Mouse (Mus musculus): ENCODE measurements around the gene Fuz. TPM values are rescaled to one million over a fixed set of nuclear protein-coding genes. Genes with fewer than 3 reads are reported as not detected.
"Not testable (repeated sequence)": the region's sequence is repeated elsewhere in the genome, so short reads cannot be mapped to it uniquely, and the experiment has no call there.

The Fuz gene
- polyA plus RNA-seq, 1 experiment = 53.9 TPM

- DNase-seq (ENCODE audit: low spot score) = no peak
These were observed 35.1 kb upstream of the Fuz start for GRCm38 (mm10) chr7:44860576-44861428.

GRCm38 (mm10) chr7:44861429-44861816 lies 34.5 kb upstream of the Fuz start:
- DNase-seq (ENCODE audit: low spot score) = no peak

GRCm38 (mm10) chr7:44862434-44862833 lies 33.4 kb upstream of the Fuz start:
- DNase-seq (ENCODE audit: low spot score) = no peak

DNA sequence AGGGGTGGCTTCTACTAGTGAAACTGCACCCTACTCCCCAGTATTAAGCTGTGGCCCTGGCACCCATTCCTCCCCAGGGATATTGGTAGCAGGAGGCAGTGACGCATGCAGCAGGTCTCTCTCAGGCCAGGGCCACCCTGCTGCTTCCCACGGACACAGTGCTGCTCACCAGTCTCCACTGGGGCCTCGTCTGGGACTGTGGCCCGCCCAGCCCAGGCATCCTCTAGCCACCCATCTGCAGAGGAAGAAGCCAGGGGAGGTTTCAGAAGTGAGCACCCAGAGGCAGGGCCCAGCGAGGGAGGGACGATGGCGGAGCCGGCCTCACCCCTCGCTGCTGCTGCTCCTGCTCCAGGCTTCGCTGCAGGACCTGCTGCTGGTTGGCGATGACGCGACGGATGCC lies 32.7 kb upstream of the Fuz start:
- DNase-seq (ENCODE audit: low spot score) = no peak

DNA sequence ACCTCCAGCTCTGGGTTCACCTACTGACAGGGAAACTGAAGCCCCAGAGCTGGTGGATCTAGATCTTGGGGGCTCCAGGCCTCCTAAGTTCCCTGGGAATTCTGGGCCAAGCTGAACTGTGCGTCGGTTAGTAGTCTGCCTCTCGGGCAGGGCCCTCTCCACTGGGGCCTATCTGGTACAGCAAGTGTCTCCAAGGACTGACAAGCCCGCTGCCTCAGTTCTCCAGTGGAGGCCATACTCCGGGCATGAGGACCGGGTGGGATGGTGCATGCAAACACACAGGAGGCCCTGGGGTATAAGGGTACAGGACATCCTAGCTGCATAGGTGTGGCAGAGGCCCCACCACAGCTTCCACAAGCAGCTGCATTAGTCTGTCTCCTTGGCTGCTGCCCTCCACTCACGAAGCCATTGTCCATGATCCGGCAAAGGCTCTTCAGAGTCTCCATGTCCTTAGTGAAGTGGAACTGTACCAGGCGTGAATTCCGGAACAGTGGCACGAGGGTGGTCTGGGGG lies 31.8 kb upstream of the Fuz start:
- DNase-seq (ENCODE audit: low spot score) = no peak

- DNase-seq (ENCODE audit: low spot score) = no peak
These were observed 31.0 kb upstream of the Fuz start for GRCm38 (mm10) chr7:44864595-44865542.

DNA sequence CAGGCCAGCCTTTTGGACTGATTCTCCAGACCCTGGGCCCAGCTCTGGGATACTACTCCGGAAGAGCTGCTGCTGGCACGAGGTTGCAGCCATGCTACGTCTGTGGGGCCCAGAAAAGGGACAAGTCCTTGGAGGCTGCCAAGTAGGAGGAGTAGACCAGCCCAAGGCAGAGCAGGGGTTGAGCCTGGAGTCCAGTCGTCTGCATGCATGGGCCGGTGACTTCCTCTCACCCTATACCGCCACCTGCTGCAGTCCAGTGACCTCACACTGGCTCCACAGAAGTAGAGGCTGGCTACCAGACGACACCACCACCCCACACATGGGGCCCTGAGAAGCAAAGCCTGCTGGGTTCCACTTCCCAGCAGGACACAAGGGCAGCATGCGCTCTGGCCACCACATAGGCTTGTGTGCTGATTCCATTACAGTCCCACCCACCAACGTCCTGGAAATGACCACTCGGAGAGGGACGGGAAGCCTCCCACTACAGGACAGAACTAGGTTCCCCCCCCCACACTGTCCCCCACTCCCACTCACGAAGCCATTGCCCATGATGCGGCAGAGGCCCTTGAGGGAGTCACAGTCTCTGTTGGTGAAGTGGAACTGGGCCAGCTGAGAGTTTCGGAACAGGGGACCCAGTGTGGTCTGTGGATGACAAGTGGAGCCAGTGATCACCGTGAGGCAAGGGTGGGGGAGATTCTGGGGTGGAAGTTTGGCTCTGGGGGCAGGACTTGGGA lies 29.4 kb upstream of the Fuz start:
- DNase-seq (ENCODE audit: low spot score) = no peak

DNA sequence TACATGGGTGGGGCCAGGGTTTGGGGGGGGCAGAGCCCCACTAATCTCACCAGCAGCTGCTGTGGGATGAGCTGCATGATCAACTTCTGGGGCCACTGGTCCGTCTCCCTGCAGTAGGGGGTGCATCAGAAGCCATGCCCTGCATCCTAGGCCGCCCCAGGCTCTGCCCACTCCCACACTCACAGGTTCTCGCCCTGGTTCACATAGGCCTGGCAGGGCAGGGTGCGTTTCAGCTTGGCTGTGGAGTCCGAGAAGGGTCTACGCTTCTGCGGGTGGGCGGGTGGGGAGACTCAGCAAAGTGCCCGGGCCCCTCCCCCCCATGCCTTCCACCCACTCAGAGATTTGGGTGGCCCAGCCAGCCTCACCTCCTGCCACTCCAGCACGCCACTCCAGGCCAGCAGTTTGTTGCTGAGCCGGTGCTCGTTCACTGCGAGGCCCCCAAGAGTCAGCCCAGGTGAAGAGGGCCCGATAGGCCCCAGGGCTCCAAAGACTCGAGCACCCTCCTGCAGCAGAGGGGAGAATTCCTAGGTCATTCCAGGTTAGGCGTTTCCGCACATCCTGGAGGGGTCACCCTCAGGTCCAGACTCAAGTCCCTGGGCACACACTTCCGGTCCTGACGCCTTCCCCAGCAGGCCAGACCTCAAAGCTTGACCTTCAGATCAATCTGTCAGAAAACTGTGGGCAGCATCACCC lies 28.7 kb upstream of the Fuz start:
- no peak for DNase-seq (ENCODE audit: low spot score)

DNA sequence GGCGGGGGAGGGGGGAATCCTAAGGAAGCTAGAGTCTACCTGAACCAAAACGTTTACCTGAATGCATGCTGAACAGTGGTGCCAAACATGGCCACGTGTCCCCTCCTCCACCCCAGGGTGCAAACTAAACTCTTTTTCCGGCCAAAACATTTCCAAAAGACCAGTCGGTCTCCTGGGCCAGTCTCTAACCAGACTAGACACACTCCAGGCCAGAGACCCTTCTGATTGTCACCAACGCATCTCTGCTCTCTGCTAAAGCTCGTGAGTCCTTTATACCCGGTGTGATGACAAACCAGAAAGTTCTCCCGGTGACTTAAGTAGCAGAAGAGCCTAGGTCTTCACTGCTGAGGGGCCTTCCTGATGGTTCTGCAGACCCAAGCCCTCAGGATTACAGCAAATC lies 28.1 kb upstream of the Fuz start:
- DNase-seq (ENCODE audit: low spot score) = no peak

DNA sequence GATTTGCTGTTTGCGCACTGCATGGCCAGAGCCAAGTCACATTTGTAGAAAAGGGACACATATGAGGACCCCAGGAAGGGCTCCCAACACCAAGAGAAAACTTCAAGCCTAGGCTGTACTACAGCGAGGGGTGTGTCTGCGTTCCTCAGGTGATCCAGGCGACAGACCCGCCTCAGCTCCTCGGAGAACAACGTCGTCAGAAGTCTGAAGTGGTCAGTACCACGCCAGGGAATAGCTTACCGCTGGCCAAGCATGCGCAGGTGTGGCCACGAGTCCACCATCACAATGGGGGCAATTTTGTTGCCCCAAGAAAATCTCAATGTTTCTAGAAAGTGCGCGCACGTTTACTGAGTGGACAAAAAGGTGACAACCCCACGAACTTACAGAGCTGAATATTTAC lies 27.4 kb upstream of the Fuz start:
- no peak for DNase-seq (ENCODE audit: low spot score)

DNA sequence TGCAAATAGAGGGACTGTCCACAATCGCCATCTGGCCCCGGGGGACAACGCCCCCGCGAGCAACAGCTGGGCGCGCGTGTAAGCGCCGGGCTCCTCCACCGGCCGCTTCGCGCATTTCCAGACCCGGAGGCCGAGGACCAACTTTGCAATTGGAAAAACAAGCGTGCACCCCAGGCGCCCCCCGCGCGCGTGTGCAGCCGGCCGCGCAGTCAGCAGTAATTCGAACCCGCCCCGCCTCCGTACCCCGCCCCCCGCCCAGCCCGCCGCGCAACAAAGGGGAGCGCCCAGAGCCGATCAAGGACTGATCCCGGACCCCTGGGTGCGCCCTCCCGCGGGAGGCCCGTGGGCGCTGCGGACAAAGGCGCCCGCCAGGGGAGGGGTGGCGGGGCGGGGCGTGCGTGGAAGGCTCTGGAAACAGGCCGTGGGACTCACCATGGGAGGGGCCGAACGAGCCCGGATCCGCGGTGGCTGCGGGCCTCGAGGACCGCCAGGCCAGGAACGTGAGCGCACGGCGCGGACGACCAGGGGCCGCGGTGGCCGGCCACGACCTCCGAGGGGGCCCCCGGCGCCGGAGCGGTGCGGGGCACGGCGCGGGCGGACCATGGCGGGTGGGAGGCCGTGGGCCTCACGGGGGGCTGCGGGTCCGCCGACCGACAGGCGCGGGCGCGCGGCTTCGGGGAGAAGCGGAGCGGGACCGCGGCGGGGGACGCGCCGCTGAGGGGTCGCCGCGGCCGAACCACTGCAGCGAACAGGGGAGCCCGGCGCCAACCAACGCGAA lies 26.8 kb upstream of the Fuz start:
- DNase-seq (ENCODE audit: low spot score) = peak; percentile 77

DNA sequence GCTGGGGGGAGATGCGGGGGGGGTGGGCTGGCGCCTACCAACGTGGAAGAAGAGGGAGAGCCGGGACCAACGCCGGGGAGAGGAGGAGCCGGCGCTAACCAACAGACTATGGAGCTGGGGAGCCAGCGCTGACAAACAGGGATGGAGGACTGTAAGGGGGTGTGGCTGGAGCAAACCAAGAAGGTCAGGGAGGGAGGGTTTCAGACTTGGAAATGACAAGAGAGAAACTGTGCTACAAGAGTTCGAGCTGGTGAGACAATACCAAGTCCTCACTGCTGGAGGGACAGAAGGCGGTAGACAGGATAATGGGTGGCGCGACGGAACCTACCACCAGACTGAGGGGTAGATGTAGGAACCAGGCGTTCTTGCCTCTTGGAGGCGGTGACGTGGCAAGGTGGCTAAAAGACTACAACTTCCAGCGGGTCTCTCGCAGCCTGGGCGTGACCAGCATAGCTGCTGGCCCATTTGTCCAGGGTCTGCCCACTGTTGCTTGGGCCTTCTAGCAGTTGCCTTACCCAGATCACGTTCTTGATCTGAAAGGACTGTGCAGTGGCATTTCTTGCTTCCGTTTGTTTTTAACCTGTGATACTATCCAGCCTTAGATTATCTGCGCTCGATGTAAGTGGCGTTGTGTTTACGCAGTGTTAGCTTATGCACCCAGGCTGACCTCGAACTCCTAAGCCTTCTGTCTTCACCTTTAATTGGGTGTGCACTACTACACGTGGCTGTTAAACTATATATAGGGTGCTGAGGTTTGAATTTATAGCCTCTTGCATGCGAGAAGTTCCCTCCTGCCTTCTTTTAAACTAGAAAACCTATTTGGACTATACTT lies 26.0 kb upstream of the Fuz start, which contains the start of gene Ptov1:
TSS of gene Ptov1 (minus strand) at position 92 of the 832 bp plus-strand sequence.
- peak; percentile 73 for DNase-seq (ENCODE audit: low spot score)

GRCm38 (mm10) chr7:44870614-44871013 lies 25.3 kb upstream of the Fuz start:
- DNase-seq (ENCODE audit: low spot score) = no peak

GRCm38 (mm10) chr7:44871181-44871580 lies 24.7 kb upstream of the Fuz start:
- DNase-seq (ENCODE audit: low spot score) = no peak

- not testable (repeated sequence) for DNase-seq (ENCODE audit: low spot score)
These were observed 24.1 kb upstream of the Fuz start for GRCm38 (mm10) chr7:44871774-44872173.

DNA sequence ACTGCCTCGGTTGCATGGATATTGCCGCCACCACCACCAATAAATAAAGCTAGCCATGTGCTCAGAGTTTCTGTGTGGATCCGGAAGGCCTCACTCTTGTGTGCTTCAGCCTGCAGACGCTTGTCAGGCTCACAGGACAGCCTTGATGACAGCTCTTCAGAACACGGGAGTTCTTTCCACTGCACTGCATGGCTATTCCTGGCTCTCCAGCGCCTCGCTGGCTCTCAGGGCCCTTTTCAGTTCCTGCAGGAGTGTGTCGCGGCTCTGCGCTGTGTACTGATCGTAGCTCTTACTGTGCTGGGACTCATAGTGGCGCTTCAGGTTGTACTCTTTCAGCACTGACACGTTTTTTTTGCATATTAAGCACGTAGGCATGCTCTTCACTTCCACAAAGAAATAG lies 18.0 kb upstream of the Fuz start:
- DNase-seq (ENCODE audit: low spot score) = no peak

DNA sequence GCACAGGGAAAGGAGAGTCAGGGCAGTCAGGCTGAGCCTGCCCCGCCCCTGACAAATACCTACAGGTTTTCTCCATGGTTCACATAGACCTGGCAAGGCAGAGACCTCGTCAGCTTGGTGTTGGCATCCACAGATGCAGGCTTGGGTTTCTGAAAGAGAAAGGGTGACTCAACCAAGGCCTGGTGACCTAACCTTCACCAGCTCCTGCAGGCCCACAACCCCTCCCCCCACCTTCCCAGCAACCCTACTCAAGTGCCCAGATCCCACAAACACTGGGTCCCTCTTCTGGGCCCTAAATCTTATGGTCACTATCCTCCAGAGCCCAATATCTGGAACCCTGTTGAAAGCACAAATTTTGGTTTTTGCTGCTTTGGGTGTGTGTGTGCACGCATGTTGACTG lies 12.8 kb upstream of the Fuz start:
- DNase-seq (ENCODE audit: low spot score) = no peak

- no peak for DNase-seq (ENCODE audit: low spot score)
These were observed 11.2 kb upstream of the Fuz start for GRCm38 (mm10) chr7:44884637-44885036.

GRCm38 (mm10) chr7:44886964-44887363 lies 8.9 kb upstream of the Fuz start:
- no peak for DNase-seq (ENCODE audit: low spot score)
